In genomic region chr7:27591266-27592216, GRCm38 (mm10) we compare ENCODE assay signal across 8 mouse cellular contexts. TPM values are rescaled to one million over a fixed set of nuclear protein-coding genes. Genes with fewer than 3 reads are reported as not detected.
A peak's percentile ranks its signal among the peaks of the same experiment; 100 is the strongest.
DNase-seq lines count a peak whose midpoint lies in the region; ATAC-seq lines count a peak whose summit lies in the region.

Akt2 (plus strand) TSS chr7:27591552.

- ATAC-seq in hematopoietic stem cell, adult 5-6 weeks (replicated peaks in 1 of 2; ENCODE audit: insufficient read depth in 1 of 2, low FRiP score in 2 of 2, low TSS enrichment in 1 of 2, low read depth in 1 of 2, poor library complexity in 2 of 2, severe bottlenecking in 2 of 2), result peak; percentile 71 to 82

- peak; percentile 95 for DNase-seq in MN1 (ENCODE audit: low spot score)
- peak; percentile 97 for DNase-seq in cerebellum, adult 8-10 months
- DNase-seq in forelimb bud, embryonic 11.5 days (ENCODE audit: low read depth, low spot score), result peak; percentile 97
- peak; percentile 92 to 95 for DNase-seq in layer of hippocampus, postnatal 10 days (ENCODE audit: low spot score in 2 of 2)
- DNase-seq in lung, postnatal 10 days, result peak; percentile 95
- peak; percentile 85 for DNase-seq in ovary, postnatal 36 days (ENCODE audit: low spot score)
- peak; percentile 96 for DNase-seq in thymus, postnatal 25 days

RNA-seq across cellular contexts. Expression of gene Akt2, which starts in this region (rescaled TPM):
- 56.0 and 63.1 TPM in 2 replicates for total RNA-seq in hematopoietic stem cell, adult 5-6 weeks (2017)
- total RNA-seq in layer of hippocampus, postnatal 10 days (2021), result 10 to 100 TPM; 92.7 to 94.8 TPM

Comparison
In these comparisons a context has a peak if more than half of its experiments do, and no peak if none do; other contexts are left out.
1. Peak in every context shown above with its lines: DNase-seq and ATAC-seq.